Mouse (Mus musculus) MEL-GATA-1-ER (cell line): ENCODE results near the gene Plcb4.

Experiments used
- DNase-seq: peaks from one replicate; pipeline ENCODE4 v3.0.0-alpha.2; 2012; ENCODE audit warnings: low read depth; ENCODE audit errors: extremely low read depth

Plcb4 gene

DNA sequence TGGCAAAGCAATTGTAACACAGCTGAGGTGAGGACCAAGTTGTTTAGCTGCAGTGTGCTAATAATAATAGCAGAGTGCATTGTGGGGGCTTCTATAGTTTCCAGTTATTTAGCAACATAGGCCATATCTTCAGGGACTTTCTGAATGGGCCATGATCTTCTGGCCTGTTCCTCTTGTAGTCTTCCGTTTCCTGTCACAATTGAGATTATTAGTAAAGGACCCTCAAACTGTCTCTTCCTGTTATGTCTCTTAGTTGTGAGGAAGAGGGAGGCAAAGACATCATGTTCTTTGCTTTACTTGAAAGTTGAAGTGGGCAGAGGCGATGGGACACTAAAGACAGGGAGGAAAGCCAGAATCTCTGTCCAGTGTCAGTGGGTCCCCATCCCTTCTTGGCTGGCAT lies 195.2 kb downstream of the Plcb4 start:
- DNase-seq = no peak

DNA sequence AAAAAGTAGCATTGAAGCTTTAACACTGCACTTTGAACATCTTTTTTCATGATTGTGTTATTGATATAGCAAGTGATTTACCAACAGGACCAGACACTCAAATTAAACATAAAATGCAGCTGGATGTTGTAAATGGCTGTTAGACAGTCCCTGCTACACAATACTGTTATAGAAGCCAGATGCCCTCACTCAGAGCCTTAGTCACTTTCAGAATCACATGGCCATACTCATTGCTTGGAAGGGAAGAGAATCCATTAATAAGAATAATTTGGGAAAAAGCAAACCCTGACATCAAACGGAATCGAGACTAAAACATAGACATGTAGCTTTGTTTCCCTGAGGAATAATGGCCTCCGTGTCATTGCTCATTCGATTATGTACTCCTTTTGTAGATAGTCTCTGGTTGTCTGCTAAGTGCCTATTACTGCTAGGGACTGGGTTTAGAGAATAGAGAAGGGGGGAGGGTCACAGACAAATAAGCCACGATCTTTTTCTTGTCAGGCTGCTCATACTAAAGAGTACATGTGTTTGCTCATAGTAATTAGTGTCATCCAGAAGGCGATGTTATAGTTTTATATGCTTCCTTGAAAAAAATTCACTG lies 197.2 kb downstream of the Plcb4 start:
- no peak for DNase-seq

DNA sequence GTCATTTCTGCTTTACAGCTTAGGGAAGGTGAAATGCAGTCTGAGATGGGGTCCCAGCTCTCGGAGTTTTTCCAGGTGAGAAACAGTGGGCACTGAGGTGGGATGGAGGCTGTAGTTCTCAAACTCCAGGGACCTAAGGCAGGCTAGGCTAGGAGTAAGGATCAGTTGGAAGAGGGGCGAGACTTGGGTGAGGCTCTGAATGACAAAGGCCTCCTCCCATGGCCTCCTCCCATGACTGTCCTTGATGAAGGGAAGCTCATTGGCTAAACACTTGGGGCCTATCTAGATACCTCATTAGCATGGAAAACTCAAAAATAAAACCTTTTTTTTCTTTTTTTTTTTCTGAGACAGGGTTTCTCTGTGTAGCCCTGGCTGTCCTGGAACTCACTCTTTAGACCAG lies 198.0 kb downstream of the Plcb4 start:
- no peak for DNase-seq

DNA sequence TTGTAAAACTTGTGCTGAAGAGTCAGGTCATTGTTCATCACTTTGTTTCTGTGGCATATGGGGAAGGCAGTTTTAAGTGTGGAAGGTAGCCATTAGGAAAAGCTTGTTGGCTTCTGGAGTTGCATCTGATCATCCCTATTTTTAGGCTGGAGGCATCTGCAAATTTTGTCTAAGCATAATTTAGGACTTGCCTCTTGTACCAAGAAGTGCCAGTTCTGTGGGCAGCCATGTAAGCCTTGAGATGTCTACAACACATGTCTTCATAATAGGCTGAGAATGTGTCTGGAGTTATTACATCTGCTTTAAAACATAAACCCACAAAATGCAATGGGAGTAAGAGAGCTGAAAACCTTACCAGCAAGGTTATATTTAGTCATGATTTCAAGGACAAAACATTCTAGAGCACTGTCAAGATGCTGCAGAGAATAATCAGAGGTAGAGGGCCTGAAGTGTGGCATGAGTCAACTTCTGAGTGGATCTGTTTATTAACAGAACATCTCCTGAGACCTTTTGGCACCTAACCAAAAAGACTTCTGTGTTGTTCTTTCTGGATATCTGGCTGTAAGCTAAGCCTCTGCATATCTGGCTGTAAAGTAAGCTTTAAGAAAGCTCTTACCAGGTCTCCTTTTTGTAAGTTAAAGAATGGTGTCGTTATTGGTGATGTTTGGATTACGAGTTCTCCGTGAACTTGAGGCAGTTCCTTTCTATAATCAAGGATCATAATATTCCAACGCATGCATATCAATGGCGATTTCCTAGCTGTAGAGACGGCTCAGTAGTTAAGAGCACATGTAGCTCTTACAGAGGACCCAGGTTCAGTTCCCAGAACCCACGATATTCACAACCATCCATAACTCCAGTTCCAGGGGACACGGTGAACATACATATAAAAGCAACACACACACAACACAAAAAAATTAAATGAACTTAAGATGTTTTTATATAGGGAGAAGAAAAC lies 203.0 kb downstream of the Plcb4 start:
- no peak for DNase-seq

DNA sequence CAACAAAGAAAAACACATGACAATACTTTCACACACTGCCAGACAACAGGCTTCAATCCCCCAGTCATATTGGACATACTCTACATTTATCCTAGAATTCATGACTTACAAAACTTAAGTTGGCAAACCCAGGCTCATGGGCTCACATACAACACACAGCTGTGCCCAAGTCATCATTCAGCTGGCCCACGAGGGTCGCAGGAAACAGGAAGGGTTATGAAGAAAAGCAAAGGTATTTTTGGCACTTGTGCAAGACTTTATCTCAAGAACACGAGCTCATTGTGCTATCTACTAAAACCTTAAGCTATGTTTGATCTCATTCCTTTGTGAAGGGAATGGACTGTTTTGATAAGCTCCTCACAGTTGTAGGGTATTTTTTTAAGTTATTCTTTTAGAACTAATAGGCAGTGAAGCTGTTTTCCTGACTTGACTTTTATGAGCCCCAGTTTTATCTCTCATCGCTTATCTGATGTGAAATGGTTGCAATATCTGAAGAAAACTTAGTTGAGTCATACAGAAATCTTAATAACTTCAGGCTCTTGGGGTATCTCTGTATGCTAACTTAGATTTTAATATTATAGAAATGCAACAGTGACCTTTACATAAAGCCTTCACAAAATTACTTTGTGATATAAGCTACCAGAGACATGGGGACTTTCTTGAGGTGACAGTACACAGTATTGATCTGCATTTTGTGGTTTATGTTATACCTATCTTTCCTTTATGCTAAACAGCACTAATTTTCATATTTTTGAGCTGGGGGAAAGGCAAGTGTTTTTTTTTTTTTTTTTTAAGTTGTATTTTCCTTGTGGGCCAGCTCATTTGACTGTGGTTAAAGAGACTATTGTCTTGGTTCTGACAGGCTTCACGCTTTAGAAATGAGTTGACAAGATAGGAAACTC lies 203.9 kb downstream of the Plcb4 start:
- no peak for DNase-seq

DNA sequence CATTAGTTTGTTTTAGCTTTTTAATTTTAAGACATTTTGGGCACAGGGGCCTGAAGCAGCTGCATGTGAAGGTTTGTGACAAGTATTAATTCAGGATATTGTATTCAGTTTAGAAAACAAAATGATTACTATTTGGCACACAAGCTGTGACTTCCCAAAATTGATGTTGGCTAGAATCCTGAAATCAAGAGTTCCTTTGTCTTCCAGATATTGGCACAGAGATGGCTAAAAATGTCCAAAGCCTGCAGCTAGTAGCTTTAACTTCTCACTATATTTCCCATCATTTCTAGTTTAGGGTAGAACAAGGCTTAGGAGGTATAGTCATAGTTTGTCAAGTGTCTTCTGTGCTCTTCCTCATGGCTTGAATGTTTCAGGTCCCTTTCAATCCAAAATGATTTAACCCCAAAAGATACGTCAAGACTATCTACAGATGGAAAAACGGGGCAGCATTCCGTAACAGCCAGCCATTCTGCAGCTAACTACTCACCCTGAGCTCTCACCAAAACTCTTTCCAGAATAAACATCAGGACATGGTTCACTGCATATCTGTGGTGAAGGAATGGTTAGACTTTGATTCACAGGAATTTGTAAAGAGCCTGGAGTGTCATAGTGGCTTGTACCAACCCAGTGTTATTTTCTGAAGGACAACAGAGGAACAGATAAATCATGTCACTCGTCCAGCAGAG lies 204.7 kb downstream of the Plcb4 start:
- no peak for DNase-seq

DNA sequence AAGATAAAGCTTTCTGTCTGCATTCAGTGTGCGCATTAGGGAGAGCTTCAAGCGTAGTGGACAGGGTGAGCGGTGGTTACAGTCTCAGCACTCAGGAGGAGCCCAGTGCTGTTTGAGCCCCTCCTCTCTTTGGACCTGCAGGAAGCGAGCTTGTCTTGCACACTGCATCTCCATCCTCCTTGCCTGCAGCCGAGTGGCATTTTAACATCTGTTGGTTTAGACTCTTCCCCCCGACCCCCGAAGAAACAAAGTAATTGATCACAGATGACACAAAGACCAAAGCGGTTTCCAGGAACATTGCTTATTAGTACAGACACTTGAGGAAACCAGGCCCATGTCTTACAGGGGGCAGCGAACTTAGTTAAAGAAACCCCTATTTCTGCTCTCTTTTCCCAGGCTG lies 207.6 kb downstream of the Plcb4 start:
- no peak for DNase-seq

DNA sequence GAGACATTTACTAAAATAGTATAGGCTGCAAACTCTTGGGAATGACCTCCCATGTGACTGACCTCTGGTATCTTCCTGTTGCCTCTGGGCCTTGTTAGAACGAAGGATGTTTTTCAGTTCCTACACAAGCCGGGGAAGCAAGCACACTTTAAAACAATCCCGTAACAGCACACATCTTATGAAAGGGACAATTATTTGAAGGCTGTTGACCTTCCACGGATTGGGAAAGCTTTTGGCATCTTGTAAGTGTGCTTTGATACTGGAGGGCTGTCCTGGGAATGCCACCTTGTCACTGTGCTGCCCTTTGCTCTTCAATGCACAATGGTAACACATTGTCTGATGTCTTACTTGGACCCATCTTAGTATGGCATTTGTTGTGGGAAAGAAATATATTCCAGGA lies 208.0 kb downstream of the Plcb4 start:
- no peak for DNase-seq

DNA sequence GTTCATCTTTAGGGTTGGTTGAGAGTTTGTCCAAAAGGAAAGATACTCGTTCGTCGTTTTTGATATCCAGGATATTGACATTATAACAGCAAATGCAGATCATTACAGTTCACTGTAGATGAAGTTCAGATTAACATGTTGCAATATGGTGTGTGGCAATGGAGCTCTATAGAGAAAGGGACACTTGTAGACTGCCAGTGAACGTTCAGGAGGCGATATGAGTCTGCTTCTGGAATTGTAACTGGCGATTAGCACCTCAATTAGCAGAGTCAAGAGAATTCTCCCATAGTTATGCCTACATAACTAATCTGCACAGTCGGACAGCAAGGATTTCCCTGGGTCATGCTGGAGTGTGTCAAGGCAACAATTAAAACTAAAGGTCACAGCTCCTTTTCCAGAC lies 210.8 kb downstream of the Plcb4 start:
- no peak for DNase-seq

DNA sequence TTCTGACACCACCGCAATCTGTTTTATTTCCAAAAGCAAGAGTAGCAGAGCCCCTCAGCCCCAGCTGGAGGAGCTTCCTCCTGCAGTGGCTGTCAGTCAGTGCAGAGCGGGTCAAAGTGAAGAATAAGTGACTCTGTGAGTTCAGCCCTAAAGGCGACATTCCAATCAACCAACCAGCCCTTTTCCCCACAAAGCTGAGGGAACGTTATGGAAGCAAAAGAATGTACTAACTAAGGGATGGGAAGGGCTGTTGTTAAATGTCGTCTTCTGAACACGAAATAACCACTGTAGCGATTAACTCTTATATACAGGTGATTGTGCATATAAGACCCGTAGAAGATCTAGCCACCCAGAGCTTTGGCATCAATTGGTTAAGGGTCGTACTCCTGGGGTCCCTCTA lies 214.3 kb downstream of the Plcb4 start:
- no peak for DNase-seq

DNA sequence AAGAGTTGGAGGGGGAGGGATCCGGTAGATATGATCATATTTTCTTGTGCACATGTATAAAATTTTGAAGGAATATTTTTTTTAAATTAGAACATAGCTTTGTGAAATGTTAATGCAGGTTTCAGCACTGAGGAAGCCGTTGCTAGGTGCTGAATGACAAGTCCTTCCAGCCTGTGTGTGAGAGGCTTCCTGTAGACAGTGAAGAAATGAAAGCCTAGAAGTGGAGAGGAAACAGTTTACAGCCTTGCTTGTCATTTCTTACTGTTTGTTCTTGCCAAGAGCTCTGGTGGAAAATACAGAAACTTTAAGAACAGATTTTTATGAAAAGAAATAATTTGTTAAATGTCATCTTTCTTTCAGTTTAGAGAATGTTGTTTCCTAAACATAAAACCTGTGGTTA lies 214.9 kb downstream of the Plcb4 start:
- DNase-seq = no peak

DNA sequence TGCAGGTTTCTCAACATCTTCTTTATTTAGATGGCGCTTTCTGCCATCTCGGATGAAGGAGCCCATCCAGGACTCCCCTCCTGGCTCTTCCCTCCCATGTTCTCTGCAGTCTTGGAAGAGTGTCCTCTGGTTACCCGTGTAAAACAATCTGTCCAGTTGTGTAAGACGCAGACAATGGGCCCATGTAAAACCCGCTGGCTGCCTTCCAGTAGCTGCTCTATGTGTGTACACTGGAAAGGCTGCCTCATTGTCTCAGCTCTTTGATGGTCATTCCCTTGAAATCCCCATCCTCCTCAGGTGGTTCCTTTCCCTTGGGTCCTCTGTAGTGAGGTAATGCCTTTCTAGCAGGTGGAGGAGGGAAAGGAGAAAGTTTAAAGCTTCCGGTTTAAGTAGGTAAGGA lies 216.7 kb downstream of the Plcb4 start:
- no peak for DNase-seq

DNA sequence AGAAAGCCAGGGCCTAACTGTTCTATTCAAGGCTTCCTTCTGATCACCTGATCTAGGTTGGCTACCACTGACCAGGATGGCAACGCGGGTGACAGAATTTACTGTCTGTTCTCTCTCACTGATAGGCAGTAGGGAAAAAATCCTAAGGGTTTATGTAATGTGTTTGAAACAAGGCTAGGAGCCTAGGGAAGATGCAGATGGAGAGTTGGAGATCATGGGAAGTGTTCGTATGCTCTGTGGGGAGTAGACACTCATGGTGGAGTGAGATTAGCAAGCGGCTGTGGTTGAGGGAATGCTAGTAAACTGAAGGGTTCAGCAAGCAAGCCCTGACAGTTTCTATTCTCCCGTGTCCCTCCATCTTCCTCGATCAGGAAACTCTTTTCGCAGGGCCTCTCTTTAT lies 220.5 kb downstream of the Plcb4 start:
- DNase-seq = no peak

DNA sequence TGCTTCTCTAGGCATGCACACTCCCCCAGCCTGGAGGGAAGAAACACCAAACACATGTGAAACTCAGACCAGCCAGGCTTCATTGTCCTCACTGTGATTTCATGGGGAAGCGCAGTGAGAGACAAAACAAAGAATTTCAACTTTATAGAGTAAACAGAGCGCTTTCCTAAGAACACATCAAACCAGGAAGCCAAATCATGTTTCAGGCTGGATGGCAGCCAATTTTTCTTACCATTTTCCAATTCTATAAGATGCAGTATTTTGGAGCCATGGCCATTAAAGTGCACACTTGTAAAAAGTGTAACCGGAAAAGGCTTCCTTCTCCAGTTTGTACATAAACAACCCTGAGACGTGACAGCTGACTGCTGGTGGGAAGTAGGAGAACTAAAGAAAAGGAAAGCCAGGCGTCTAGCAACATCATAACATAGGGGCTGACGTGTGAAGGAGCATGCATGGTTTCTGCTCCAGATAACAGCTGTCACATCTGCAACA lies 221.5 kb downstream of the Plcb4 start:
- no peak for DNase-seq

DNA sequence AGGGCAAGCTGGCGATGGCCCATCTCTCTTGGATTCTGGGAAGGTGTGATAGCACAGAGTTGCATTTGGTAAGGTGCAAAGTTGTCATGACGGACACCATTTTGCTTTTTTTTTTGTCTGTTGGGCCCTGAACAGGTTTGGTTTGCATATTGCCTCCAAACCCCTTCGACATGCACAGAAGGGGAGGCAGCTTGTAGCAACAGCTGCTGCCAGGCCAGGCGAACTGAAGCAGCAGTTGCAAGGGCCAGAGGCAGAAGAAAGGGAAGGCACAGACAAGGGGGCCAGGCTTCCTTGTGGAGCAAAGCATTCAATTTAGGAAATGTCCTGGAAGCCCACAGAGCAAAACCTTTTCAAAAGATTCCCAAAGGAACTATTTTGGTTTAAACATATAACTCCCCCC lies 224.5 kb downstream of the Plcb4 start:
- DNase-seq = no peak

DNA sequence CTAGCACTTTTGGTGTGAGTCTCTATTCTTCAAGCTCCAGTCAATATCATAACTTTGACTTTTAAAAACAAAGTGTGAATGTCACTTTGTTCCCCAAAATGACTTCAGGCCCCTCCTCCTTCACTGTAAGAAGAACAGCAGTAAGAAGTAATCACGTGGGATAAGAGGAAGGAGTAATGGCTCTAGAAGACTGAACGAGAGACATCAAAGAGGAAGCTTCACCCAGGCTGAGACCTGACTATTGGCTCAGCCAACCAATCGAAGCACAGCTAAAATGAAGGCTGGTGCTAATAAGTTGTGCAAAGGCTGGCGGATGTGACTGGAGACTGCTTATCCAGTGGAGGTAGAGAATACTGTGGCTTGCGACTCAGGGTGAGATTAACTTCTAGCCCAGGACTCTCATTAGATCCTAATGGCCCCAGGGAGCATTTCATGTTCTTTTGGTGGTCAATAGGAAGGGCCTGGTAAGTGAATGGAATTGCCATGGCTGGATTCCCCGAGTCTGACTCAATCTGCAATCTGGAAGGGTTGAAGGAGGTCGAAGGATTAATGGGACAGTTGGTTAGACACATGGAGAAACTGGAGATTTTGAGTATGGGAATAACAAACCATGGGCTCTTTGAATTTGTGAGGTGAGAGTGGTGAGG lies 225.8 kb downstream of the Plcb4 start:
- DNase-seq = no peak

DNA sequence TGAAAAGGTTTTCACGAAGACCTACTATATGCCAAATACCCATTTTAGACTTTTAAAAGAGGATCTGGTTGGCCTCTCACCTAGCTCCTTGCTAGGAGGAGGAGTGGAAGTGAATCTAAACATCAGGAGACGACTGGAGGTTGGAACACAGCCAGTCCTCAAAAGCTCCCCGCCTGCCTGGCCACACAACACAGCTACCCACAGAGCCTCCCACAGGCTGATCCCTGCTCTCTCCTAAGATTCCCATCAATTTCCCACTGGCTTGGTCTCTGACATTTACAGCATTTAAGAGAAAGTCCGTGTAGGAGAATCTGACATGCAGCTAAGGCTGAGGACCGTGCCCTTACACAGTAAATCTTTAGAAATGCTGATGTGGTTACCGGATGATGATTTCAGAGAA lies 226.8 kb downstream of the Plcb4 start:
- DNase-seq = no peak

DNA sequence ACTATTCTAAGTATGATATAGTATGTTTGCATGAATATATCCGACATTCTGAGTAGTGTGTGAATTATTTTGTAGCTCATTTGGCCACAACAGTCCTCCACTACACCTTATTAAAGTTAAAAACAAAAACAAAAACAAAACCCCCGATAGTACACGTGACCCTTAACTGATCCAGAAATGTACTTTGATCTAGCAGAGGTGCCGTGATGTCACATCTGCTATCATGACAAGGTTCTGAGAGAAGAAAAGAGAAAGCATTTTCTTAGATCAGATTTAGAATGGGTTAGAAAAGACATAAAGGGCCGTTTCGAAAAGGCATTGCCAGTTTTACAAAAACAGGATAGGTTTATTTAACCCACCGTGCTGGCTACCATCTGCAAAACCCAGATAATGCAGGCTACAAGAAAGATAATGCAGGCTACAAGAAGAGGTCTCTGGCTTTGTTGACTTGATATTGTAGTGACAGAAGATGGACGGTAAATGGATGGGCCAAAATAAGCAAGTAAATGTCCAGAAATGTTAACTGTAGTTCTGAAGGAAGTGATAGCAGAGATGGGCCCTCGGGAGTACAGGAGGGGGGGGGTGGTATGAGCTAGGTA lies 227.4 kb downstream of the Plcb4 start:
- DNase-seq = no peak

DNA sequence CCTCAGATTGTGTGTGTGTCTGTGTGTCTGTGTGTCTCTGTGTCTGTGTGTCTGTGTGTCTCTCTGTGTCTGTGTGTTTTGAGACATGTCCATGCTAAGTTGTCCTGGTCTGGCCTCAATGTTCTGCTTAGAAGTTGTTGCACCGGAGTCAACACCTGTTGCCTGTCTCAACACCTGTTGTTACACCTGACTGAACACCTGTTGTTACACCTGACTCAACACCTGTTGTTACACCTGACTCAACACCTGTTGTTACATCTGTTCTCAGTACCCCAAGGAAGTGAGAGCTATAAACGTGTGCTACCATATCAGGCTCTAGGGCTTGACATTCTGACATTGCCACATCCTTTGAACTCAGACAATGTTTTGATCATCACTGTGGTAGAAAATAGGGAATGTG lies 229.0 kb downstream of the Plcb4 start:
- no peak for DNase-seq

DNA sequence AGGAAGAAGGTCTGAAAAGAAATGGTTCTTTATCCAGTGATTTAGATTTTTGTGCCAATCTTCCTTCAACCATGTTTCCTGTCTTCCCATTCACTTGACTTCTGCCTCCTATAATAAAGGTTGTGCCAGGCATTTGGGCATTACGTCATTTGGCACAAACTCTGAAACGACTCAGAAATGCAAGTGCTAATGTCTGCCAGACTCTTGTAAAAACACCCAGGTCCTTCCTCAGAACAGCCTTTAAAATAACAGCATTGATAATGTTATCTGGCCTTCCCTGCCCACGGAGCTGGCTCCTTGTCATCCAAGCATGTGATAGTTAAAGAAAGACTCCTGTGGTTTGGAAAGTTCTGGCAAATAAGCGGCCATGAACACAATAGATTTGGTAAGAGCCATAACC lies 229.4 kb downstream of the Plcb4 start:
- no peak for DNase-seq
